Mouse (Mus musculus): ENCODE results near the gene Havcr1.
"Not testable (repeated sequence)": the region's sequence is repeated elsewhere in the genome, so short reads cannot be mapped to it uniquely, and the experiment has no call there.

Gene Havcr1

GRCm38 (mm10) chr11:46735076-46735475, at the start of gene Havcr1:
TSS of gene Havcr1 (plus strand) at chr11:46735080.
- CTCF ChIA-PET: not testable (repeated sequence)

- CTCF ChIA-PET: no interaction called here
Observed at GRCm38 (mm10) chr11:46690136-46690535, 44.7 kb upstream of the Havcr1 start.

GRCm38 (mm10) chr11:46695849-46696248, 39.0 kb upstream of the Havcr1 start:
- CTCF ChIA-PET: not testable (repeated sequence)

- CTCF ChIA-PET: interaction anchor here (0.6 kb wide), 1 partner anchor 23 kb away, joined by 3 read pairs; no protein-coding TSS in a partner anchor
Observed at GRCm38 (mm10) chr11:46697433-46698277, 37.2 kb upstream of the Havcr1 start.

GRCm38 (mm10) chr11:46698278-46698655, 36.6 kb upstream of the Havcr1 start:
- CTCF ChIA-PET: interaction anchor here (0.6 kb wide), 1 partner anchor 23 kb away, joined by 3 read pairs; no protein-coding TSS in a partner anchor

DNA sequence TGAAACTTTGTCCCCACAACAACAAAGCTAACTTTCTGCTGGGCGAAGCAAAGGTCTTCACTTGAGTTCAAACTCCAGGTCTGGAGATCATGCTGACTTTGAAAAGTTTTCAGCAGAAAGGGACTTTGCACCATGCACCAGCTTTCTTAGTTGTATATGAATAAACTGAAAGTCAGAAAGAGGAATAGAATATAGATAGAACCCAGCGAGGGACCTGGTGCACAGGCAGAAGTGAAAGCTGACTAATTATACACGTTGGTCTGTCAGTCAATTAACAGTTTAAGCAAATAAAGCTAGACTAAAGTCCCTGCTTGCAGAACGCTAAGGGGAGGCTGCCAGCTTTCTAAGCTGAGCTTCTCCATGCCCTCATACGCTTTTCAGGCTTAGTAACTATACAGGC, 36.0 kb upstream of the Havcr1 start:
- CTCF ChIA-PET: no interaction called here

GRCm38 (mm10) chr11:46706664-46707356, 28.1 kb upstream of the Havcr1 start, which contains the start of gene Timd2:
TSS of gene Timd2 (minus strand) at chr11:46707061.
- CTCF ChIA-PET: no interaction called here

GRCm38 (mm10) chr11:46731541-46732070, 3.3 kb upstream of the Havcr1 start:
- CTCF ChIA-PET: no interaction called here

DNA sequence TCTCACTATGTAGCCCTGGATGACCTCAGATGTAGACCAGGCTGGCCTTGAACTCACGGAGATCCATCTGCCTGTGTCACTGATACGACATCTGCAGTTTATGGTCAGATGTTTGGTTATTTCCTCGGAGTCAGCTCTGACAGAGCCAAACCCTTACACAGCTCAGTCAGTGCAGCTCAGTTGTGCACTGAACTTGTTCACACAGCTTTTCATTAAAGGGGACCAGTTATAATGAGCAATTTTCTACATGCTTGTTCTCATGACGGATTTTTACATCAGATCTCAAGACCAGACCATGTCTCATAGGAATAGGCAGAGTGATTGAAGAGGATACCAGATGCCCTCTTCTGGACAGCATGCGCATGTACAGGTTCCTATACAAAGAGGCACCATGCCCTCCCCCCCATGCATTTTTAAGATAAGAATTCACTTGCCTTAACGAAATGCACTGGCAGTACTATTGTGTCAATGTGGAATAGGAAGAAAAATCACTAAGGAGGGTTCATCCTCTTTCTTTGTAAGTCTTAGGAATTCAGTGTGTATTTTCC, 1.6 kb upstream of the Havcr1 start:
- CTCF ChIA-PET: interaction anchor here (0.6 kb wide), 1 partner anchor 88 kb away, joined by 6 read pairs; no protein-coding TSS in a partner anchor

GRCm38 (mm10) chr11:46734617-46735016, 263 bp upstream of the Havcr1 start:
- CTCF ChIA-PET: no interaction called here

GRCm38 (mm10) chr11:46739501-46739900, 4.6 kb downstream of the Havcr1 start:
- CTCF ChIA-PET: no interaction called here

GRCm38 (mm10) chr11:46740886-46741285, 6.0 kb downstream of the Havcr1 start:
- CTCF ChIA-PET: no interaction called here

GRCm38 (mm10) chr11:46741716-46742115, 6.8 kb downstream of the Havcr1 start:
- CTCF ChIA-PET: no interaction called here

DNA sequence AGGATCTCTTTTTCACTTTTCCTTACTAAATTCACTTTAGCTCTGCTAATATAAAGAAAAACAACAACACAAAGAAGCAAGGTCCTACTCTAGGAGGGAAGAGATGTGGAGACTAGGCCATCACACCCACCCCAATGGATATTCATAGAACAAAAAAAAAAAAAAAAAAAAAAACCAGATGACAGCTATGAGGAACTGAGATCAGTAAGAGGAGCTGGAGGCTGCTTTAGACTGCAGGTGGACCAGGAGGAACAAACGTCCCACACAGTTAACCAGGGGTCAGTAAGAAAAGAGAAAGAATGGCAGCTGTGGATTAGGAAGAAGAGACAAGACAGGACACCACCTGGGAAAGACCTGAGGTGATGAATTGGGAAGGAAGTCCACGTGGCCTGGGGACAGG, 13.1 kb downstream of the Havcr1 start:
- CTCF ChIA-PET: no interaction called here

GRCm38 (mm10) chr11:46753662-46754061, 18.8 kb downstream of the Havcr1 start:
- CTCF ChIA-PET: no interaction called here

DNA sequence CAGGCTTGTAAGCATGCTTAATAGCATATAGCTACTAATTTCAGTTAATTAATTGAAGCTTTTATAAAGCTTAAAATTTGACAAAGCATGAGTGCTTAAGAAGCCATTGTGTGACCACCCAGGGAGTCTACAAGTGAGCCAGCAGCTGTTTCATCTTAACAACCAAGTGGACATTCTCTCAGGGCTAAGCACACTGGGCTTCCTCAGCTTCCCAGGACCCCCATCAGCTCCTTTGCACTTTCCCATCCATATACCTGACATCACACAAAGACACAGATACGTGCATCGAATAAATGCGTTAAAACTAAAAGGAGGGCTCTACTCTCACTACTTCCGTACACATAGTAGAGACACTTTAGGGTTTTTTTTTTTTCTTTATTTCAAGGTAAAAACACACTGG, 19.8 kb downstream of the Havcr1 start:
- CTCF ChIA-PET: no interaction called here

- CTCF ChIA-PET: not testable (repeated sequence)
Observed at GRCm38 (mm10) chr11:46755714-46756113, 20.8 kb downstream of the Havcr1 start.

DNA sequence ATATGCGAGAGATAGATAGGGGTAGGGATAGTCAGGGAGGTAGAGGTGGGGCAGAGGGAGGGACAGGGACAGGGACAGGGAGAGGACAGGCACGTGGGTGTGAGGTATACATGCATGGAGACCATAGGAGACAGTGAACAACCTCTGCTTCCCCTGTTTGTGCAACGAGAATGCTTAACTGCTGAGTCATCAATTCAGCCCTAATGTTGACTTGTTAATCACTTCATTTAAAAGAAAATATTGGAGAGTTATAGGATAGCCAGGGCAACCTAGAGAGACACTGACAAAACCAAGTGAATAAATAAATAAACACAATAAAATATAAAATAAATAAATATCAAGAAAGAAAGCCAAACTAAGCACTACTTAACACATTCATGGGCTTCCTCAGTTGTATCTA, 42.0 kb downstream of the Havcr1 start:
- CTCF ChIA-PET: no interaction called here

DNA sequence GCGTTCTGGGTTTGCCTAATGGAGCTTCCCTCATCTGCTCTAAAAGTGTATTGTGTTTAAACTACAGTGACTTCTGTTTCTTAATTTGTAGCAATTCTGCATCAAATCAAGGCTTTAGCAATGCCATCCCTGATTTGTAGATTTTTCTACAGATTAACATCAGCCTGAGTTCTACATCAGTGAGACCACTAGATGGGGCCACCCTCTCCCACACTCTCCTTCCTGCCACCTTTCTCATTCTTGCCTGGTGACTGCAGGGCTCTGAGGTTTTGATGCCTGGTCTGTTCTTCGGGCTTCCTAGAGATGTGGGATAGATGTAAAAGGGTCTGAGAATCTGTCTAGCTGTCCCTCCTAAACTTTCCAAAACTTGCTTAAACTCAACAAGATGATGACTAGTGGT, 44.9 kb downstream of the Havcr1 start:
- CTCF ChIA-PET: no interaction called here

DNA sequence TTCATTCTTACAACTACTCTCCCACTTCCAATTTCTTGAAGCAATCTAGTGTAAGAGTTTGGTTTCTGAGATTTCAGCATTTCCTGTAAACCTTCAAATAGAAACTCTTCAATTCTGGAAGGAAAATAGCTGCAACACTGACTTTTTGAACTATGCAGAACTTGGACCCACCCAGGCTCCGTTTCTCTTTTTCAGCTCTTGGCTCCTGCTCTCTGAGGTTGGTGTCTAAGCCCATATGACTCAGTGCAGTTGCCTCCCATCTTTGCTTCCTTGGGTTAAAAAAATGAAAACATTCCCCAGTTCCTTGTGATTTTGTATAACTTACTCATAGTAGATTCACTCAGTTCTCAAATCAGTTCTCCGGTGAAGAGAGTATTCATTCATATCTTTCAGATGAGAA, 69.6 kb downstream of the Havcr1 start:
- CTCF ChIA-PET: no interaction called here

GRCm38 (mm10) chr11:46810511-46810910, 75.6 kb downstream of the Havcr1 start, which contains the start of gene Timd4:
TSS of gene Timd4 (plus strand) at chr11:46810800.
- CTCF ChIA-PET: no interaction called here

DNA sequence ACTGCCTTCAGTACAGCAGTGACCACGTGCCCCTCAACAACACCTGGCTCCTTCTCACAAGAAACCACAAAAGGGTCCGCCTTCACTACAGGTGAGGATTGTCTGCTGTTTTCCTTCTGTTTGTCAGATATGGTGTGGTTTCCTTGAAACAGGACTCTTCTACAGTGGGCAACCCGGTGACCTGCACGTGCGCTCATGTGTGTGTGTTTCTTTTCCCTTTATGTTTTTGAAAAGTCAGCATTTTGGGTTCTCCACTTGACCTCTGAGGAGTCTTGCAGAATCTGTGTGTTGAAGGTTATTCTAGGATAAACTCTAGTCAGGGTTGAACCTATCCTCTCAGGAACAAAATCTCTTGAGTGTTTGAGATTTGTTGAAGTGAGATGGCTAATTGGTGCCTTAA, 82.8 kb downstream of the Havcr1 start:
- CTCF ChIA-PET: no interaction called here

- CTCF ChIA-PET: no interaction called here
Observed at GRCm38 (mm10) chr11:46819930-46820329, 85.0 kb downstream of the Havcr1 start.

Data from spleen, embryonic (tissue).